Mouse (Mus musculus) liver, adult 2 months (tissue): Measurements from ENCODE around the gene Ugt8a.

Experiments
- CTCF ChIP-seq: fragments of 200-500 bp; IDR thresholded peaks from 2 replicates; pipeline ENCODE4 v1.5.1; 2011; ENCODE audit warnings: low read depth, low read length, control low read depth
- POLR2A ChIP-seq: fragments of 200-500 bp; IDR thresholded peaks from 2 replicates; pipeline ENCODE4 v1.6.1; 2011; ENCODE audit warnings: low read length, control low read depth; ENCODE audit not compliant: insufficient read depth; ENCODE audit errors: extremely low read depth

- TF ChIP-seq CTCF (no peak), POLR2A (no peak)
Observed at GRCm38 (mm10) chr3:125940811-125941210, 2.4 kb upstream of the Ugt8a start.
